Mouse (Mus musculus) cerebellum, postnatal 36 days (tissue): ENCODE measurements at regions not wholly inside any gene's neighbourhood (a gene's known extent, or its start where the extent isn't known, plus 50 kb on each side); places are given as distances from the start of the nearest gene placed in this dataset.

Source experiments
- DNase-seq, 2 experiments: peaks; one replicate each; pipeline ENCODE4 v3.0.0; 2021 to 2022; ENCODE audit warnings: mixed read lengths in 2 of 2

DNA sequence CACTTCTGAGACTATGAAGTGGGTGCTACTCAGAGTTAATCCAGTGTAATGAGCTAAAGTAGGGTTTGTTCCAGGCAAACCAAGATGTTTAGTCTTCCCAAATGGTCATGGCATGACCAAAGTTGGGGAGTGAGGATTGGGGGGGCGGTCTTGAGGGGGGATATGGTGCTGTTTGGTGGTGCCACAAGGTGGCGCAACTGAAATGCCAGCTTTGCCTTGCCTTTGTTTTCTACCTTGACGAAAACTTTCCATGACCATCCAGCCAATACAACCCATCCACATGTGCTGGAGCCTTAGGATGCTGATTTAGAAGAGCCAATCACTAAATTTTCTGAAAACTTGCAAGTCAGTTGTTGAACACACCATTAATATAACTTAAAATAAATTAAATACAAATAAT is 358.9 kb downstream of the Bcor start:
- DNase-seq, result no peak

DNA sequence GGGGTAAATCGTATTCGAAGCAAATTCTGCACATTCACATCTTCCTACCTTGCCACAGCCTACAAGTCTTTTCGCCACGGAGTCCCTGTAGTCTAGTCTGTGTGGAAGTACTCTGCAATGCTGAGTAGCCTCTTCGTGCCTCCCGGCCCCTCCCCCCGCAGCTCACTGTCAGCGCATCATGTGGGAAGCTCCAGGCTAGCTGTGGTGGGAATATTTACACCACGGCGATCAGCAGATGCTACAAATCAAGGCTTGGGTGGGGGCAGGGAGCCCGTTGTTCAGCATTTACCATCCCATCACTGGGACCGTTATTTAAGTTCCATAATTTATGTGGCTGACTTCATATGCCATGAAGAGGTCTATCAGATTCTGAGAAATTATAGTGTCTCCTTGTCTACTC is 358.5 kb downstream of the Bcor start:
- no peak for DNase-seq

DNA sequence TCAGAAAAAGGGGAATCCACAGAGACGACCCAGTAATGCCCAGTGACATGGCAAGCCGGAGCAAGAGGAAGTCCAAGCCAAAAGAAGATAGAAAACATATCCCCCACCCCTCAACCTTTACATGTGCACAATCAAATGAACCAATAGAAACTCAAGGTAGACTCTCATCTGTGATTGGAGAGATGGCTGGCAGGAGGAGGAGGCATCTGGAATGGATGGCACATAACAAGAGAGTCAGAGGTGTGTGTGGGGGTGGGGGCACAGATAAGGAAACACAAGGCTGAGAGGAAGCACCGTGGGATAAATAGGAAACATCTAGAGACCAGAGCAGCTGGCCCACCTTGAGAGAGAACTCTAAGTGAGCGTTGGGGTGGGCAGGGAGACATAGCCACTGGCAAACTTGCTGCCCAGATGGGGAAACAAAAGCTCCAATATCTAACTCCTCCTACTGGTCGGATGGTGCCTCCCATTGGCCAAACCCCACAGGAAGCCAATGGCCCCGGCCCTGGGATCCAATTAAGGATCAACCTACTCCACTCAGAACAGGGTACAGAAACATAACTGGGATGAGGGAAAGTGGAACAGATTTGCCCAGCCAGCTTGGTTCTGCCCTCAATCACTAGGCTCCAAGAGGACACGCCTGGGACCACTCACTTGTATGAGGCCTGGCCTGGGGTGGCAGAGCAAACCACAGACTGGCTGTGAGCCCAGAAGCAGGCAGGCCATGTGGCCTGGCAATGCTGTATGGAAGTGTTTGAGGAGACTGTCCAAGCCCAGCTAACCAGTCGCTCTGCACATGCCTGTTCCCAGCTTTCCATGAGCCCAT is 357.9 kb downstream of the Bcor start:
- DNase-seq, result peak; percentile 37 to 42

DNA sequence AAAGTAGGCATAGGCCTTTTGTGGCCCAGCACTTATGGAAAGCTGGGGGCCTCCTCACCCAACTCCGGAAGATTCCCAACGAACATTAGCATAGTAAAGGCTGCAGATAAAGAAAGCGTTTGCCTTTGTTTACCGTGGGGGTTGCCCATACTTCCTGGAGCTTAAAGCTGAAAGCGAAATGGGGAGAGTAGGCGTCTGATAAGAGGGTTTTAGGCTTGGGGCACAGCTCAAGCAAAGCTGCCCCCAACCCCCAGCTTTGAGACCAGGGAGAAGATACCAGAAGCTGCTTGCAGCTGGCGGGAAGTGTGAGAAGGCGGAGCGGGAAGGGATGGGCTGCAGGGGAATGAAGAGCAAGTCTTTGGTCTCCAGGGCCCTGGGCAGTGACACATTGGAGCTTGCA is 356.9 kb downstream of the Bcor start:
- no peak for DNase-seq

DNA sequence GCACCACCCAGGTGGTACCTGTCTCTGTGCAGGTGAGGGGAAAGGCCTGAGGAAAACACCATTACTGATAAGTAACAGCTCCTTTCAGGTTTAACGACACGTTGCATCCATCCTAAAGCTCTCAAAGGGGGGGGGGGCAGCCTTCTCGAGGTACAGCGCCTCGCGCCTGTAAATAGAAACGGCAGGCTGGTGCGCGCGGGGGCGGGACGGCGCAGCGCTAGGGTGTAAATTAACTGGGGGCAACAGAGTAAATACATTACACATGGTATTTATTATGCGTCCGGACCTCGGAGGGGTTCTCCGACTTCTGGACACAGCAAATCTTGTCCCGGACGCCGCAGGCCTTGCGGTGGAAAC is 353.3 kb downstream of the Bcor start:
- no peak for DNase-seq

DNA sequence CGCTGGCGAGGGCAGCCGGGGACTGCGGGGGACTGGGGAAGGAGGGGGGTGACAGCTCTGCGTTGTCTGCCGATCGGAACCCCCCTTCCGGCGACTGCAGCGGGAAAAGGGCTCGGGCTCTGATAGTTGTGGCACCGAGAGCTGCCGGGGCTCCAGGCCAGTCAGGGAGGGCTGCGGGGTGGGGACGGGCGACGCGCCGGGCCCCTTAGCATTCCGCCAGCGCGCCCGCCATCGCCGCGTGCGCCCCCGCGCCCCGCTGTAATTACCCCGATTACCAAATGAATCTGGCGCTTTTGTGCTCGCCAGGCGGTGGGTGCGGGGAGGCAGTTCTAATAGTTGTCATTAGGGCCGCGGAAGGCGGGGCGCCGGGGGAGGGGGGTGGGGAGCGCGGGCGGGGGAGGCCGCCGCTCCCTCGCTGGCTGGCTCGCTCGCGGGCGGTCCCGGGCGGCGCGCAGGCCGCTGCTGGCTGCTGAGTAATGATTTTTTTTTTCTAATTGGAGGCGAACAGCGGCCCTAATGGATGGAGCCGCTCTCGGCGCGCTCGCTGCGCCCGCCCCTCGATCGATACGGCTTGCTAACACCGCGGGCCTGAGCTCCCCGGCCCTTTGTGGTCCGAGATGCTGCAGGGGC is 352.8 kb downstream of the Bcor start:
- peak in 1 of 2 experiments; percentile 14 for DNase-seq

DNA sequence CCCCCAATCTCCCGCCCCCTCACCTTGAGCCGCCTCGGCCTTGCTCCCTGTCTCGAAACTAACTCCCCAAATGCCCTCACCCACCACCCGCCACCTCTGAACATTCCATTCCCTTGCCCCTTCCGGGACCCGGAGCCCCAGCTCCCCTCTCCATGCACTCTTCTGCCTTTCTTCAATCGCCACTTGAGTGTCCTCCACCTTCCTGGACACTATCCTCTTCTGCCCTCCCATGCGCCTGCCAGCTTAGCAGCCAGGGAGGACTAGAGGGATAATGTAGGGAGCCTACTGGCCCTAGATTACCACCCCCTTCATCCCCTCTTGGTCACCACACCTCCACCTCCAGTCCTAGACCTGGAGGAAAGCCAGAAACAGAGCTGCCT is 352.3 kb downstream of the Bcor start:
- DNase-seq, result no peak

DNA sequence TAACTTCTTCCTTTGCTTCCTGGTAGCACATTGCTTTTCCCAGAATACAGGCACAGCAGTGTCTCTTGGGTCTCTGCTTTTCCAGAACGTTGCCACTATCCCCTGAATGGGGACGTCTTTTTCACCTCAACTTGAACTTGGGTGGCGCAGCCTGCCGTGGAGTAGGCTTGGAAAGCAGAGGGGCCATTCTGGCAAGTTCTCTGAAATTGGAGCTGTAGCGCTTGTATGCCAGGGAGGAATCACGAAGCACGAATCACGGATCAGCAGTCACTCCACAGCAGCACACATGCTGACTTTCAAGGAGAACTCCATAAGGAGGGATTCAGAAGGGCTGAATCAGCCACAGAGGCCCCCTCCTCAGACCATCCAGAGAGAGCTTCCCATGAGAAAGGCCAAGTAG is 351.2 kb downstream of the Bcor start:
- no peak for DNase-seq

DNA sequence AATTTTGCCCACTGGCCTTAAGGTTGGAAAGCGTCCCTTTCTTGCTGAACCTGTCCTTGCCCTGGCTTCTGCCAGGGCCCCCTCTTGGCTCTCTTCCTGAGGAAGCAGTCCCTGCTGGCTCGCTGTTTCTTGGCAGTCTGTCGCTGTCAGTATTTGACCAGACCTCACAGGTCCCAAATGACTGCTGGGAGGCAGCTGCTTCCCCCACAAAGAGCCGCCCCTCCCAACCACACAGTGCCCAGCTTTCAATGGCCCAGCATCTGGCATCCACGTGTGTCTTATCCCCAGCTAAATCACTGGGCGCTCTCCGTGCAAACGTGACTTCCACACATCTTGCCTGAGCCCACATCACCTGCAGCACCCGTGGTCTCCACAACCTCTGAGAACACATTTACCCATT is 345.3 kb downstream of the Bcor start:
- DNase-seq, result no peak

DNA sequence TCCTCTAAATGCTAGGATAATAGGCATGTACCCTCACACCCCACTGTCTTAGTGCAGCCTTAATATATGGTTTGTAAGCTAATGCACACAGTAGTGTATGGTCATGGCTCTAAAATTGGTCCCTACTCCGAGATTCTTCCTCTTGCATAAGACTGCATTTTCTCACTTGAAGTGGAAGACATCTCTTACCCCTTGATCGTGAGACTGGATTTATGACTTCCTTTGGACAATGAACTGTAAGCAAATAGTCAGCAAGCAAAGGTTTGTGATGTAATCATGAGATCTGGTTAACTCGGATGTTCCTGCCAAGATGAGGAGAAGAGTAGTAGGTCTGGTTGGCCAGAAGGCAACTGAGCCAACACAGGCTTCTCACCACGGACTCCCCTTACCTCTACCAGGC is 344.3 kb downstream of the Bcor start:
- no peak for DNase-seq

DNA sequence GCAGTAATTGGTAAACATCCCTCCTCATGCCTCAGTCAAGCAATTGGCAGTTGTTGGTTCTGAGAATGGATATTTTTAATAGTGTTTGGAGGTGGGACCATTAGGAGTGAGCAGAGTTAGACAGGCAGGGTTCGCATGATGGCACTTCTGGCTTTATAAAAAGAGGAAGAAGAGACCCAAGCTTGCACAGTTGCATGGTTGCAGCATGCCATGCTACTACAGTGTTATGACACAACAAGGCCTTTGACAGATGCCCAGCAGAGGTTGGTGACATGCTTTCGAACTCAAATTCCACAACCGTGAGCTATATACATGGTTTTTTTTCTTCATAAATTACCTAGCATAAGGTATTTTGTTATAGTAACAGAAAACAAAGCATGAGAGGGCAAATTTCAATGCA is 341.5 kb downstream of the Bcor start:
- no peak for DNase-seq

DNA sequence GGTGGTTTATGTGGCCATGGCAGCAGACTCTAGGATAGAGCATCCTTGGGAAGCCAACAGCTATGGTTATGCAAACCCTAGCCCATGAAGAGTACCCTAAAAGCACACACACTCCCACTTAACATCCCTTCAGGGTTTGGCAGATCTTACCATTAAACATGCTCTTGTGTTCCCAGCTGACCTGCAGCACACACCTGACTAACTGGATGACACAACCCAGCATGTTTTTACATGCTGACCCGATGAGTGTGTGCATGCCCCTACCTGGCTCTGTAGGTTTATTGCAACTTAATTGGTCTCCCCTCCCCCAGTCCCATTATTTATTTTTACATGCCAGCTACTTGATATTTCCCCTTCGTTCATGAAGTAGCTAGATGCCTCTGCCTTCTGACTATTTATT is 339.0 kb downstream of the Bcor start:
- DNase-seq, result no peak

DNA sequence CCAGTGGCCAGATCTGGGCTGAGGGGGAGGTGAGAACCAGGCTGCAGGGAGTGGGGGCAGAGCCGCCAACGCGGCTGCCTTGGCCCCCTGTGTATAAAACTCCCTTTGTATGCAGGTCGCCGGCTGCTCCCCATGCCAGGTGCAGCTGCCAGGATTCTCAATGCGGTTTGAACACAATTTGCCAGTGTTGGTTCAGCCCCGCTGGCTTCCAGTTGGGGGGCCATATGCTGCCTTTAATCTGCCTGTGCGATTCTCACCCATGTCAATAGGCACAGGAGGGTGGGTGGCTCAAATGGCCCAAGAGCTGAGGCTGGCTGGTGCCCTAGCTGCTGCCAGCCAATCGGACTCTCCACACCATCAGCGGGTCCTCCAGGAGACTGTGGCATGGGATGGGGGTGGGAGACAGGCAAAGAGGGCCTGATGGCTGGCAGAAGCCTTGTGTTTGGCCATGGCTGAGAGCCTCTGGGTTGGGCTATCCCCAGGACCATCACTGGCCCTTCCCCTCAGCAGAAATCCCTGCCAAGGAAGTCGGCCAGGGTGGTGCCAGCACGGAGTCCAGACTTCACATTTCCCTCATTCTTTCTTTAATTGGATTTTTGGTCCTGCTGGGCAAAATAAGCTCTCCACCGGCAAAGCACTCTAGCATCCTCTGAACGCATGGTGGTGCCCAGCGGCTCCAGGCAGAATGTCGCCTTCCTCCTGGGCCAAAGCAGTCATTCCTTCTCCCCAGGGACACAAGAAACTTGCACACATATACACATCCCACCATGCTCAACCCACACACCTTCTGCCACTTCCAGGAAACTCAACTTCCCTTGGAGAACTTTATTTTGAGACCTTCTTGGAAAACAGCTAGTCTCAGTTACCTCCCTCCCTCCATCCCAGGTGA is 338.0 kb downstream of the Bcor start:
- DNase-seq, result peak; percentile 82 to 83

DNA sequence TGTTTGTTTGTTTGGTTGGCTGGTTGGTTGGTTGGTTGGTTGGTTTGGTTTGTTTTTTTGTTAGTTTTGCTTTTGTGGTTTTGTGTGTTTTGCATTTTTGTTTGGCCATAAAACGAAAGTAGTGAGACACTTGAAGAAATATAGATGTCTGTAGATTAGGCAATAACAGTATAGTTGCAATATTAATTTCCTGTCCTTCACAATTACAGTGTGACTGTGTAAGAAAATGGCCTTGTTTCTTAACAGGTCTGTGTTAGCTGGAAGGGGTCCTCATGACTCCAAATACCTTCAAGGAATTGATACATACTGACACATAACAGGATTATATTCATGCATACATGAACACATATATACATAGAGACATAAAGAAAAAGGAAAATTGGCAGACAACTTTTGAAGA is 334.2 kb downstream of the Bcor start:
- no peak for DNase-seq

DNA sequence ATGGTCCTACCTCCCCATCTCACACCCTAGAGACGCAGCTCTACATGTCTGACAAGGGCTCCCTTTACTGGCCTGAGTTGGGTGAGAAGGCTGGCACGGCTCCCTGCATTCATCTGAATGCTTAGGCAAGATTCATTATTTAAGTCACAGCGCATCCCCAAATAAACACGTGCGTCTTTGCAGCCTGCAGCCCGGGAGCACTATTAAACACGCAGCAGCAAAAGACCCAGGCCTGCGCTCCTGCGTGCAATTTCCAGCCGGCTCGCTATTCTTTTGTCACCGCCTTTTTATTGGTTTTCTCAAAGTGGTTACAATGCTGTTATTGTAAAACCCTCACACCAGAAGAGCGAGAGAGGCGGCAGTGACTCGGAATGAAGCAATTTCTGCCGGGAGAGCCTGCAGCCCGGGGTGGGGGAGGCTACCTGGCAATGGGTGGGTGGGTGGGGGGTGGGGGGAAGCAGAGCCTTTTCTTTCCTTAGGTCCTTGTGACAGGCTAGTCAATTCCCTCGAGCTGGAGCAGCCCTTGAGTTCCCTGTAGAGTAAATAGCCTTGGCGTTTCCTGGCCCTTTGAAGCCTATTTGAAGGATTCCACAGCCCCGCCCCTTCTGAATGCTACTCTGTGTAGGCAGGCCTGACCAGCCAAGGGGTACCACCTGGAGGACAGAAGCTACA is 333.3 kb downstream of the Bcor start:
- DNase-seq, result no peak

DNA sequence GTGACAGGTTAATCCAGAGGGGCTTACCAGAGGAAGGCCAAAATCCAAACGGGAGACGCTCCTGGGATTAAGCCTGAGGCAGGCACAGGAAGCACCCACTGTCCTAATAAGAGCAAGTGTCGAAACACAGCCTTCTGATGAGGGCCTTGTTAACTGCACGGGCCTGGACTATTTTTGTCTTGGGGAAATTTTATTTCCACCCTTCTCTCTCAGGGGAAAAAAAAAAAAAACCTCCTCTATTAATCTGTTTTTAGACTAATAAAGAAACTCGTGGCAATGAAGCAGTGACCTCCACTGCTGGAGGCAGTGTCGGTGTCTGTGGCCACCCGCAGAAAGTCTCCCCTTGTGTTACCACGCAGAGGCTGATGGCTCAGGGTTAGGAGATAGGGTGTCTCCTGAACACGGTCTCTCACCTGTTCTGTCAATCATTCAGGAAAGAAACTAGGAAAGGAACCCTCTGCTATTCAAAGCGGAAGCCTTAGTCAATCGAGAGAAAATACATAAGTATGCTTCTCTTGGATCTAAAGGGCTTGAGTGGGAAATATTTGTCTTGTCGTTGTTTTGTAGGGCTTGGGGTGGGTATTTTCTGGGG is 330.6 kb downstream of the Bcor start:
- no peak for DNase-seq

DNA sequence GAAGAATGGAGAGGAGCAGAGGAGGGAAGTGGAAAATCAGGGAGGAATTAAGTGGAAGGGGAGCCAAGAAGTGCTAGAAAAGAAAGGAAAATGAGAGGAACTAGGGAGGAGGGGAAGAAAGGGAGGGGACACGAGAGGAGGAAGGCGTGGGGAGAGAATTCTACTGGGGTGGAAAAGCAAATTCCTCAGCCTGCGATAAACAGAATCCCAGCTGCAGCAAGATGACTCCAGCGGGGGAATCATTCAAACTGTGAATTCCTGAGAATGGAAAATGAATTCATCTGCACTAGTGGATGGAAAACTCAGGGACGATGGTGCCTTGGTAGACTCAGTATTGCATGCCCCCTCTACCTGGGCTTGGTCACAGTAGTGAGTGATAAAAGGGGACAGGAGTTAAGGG is 322.6 kb downstream of the Bcor start:
- no peak for DNase-seq

DNA sequence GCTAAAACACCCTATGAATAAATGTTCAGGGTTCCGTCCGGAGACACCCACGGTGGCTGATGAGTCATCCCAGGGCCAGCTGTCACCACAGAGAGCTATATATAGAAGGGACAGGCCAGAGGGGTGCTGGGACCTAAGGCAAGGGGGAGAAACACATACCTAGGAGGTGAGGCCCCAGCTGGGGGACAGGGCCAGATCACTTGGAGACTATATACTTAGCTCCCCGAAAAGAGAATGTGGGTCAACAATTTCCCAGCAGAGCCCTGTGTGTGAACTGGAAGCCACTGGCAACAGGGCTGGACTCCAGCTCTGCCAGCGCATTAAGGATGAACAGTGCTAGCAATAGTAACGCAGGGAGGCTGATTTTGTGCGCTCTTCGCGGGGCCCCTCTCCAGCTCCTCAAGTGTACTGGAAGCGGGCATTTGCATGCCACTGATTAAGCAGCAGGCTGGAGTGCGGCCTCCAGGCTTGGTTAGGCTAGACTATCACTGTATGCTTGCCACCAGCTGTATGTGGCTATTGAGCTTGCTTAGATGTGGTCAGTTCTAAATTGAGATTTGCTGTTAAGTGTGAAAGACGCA is 320.4 kb downstream of the Bcor start:
- DNase-seq, result peak; percentile 54 to 58

DNA sequence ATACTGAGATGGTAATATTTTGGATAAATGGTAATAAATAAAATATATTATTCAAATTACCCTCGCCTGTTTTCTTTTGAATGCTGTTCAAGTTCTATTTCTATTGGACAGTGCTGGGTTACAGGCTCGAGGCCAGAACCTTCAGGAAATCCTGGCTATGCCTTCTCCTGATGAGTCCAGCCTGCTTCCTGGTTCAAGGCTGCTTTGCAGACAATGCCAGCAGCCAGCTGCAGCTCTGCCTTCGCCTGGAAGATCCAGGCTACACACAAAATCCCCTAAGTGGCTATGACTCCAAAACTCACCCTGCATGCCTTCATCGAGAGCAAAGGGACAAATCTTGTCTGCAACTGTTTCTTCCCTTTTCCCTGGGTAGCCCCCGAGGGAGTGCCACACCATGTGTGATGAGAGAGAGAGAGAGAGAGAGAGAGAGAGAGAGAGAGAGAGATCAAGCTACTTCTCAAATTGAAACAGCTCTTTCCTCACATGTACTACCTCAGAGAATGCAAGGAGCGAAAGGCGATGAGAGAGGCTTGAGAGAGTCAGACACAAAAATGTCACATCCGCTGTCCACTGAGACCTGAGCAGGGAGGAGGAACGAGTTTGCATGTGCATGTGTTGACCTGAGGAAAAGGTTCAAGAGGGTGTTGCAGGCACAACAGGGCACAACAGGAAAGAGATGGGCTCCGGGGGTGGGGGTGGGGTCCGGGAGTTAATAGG is 319.7 kb downstream of the Bcor start:
- DNase-seq, result peak in 1 of 2 experiments; percentile 16

DNA sequence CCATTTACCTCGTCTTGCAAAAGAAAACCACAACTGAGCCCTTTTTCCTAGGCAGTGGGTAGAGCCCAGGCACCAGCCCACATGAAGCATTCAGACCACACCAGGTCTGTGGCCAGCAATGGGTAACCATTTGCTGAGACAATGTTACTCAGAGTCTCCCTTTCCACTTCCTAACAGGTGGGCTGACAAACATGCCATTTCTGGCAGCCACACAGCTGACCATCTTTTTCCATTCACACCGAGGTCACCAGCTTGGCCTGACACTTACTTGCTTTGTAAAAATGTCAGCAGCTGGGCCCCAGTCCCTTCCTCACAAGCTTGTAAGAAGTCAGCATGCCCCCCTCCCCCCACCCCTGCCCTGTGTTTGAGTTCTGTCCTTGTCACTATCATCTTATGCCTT is 314.6 kb downstream of the Bcor start:
- DNase-seq, result no peak

DNA sequence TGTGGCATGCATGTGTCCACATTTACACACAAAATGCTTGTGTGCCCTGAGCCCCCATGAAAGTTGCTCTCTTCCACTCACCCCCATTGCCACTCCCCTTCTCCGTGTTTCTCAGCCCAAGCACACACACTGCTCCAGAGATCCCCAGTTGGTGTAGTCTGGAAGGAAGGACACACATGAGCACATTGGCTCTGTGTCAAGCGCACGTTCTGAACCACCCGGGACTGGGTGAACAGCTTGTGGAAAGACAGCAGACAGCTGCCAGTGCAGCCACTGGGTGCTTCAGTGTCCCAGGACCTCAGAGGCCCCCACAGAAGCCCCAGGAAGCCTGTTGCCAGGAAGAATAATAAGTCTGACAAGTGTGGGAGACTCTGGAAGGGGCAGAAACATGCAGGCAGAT is 304.2 kb downstream of the Bcor start:
- no peak for DNase-seq

DNA sequence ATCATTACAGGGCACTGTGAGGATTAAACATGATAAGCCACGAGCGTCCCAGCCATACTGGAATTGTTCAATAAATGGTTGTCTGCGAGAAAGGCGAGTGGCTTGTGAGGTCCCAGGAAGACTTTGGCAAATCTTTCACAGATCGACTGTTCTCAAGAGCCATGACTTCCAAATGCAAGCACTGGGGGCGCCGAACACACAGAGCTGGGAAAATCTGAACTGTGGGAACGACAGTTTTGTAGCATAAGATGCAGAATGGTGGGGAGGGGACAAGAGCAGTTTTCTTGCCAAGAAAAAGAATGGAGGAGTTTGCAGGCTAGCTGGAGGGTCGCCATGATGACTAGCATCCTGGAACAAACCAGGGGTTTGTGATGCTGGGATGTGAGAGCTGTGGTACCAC is 300.8 kb downstream of the Bcor start:
- DNase-seq, result peak in 1 of 2 experiments; percentile 6
